Mouse (Mus musculus) gastrocnemius, postnatal 25 days (tissue): ENCODE measurements around the gene A530084C06Rik. TPM values are rescaled to one million over a fixed set of nuclear protein-coding genes. Genes with fewer than 3 reads are reported as not detected.
A peak's percentile ranks its signal among the peaks of the same experiment; 100 is the strongest.

ENCODE experiments used
- DNase-seq: peaks from one replicate; pipeline ENCODE4 v3.0.0; 2022
- long read RNA-seq, 2 experiments: library from polyadenylated mRNA; stranded (forward); transcript quantifications; one replicate each; pipeline ENCODE4 v2.0.0; 2021
- total RNA-seq, 2 experiments: library from RNA; stranded (reverse); gene quantifications; 1 replicate in 1 of 2; 2 replicates in 1 of 2; pipeline ENCODE4 v1.2.3; 2021

The A530084C06Rik gene
- total RNA-seq, result not detected
- long read RNA-seq, experiment 1, result 0 reads
- long read RNA-seq, experiment 2, result 0 reads

DNA sequence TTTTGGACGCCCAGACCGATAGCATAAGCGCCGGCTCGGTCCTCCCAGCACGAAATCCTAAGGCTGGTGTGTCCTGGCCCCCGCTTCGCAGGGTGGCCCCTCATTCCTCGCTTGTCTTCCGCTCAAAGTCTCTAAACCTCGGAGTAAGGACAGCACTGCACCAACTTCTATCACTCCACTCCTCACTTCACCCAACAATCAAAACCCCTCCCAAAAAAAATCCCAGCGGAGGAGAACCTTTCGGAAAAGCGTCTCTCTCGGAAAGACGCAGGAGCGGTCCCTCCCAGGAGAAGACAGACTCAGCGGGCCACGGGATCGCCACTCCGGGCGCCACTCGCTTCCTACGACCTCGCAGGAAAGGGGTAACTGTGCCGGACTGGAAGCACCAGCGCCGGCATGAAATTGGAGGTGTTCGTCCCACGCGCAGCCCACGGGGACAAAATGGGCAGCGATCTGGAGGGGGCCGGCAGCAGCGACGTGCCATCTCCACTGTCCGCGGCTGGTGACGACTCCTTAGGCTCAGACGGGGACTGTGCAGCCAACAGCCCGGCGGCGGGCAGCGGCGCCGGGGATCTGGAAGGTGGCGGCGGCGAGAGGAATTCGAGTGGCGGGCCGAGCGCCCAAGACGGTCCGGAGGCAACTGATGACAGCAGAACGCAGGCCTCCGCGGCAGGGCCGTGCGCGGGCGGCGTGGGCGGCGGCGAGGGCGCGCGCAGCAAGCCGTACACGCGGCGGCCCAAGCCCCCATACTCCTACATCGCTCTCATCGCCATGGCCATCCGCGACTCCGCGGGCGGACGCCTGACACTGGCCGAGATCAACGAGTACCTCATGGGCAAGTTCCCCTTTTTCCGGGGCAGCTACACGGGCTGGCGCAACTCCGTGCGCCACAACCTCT lies at the start of gene A530084C06Rik:
Gene A530084C06Rik (minus strand): TSS at position 813 of the 898 bp plus-strand sequence.
- DNase-seq, result no peak

DNA sequence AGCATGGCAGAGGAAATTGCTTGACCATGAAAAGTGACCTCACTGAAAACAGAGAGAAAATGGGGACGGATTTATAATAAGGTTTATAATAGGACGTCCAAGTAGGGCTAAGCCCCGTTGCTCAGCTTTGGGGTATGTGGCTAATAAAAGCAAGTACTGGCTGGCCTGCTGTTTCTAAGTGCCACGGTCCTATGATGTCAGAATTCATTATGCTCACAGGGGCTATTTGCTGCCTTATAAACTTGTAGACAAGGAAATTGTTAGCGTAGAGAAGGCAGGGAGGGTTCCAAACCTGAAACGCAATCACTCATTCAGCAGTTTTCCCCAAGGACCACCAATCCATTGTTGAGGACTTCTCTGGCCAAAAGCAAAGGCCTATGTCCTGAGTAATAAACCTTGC lies 44.8 kb upstream of the A530084C06Rik start:
- no peak for DNase-seq

DNA sequence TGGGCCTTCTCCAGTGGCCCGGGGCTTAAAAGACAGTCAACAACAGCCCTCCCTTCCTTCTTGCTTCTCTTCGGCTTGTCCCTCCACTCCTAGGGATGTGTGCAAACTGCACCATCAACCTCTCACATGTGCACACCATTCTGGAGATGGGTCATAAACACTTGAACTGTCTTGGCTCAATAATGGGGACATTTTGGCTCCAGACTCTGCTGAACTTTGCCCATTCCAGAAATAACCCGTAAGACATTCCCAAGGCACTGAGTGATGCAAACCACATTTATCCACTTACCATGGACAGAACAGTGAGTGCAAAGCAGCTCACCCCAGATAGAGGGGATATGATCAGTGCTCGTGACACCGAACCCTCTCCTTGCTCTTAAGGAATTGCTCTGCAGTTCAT lies 40.4 kb upstream of the A530084C06Rik start:
- DNase-seq, result peak; percentile 15

DNA sequence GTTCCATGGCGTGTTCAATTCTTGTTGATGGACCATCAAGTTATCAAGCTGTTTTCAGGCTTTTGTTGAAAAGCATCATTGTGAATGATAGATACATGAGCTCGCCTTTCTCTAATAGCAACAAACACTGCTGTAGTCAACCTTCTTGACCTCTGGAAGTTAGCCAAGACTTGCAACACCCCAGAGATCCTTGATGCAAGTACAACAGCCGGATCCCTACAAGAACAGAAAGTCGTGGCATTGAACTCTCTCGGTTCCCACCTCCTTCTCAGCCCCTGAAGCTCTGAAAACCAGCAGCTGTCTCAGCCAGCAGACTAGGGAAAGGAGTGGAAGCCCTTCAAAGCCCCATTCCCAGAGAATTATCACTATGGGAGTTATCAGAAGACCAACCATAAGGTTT lies 28.2 kb upstream of the A530084C06Rik start:
- no peak for DNase-seq

DNA sequence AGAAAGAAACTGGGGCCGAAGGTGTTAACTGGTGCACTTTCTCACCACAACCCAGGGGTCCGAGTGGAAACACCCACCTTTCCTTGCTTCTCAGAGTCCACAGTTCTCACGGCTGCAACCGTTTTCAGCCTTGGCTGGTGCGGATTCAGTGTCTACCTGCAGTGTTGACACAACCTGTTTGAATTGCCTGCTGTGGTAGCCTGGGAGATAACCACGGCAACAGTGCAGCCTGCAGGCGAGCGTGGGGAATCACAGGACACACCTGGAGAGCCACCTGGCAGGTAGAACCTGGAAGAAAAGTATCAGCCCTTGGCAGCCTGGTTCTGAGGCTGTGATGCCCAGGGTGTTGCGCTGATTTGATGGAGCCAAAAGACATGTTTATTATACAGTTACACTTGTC lies 20.7 kb upstream of the A530084C06Rik start:
- DNase-seq, result no peak

DNA sequence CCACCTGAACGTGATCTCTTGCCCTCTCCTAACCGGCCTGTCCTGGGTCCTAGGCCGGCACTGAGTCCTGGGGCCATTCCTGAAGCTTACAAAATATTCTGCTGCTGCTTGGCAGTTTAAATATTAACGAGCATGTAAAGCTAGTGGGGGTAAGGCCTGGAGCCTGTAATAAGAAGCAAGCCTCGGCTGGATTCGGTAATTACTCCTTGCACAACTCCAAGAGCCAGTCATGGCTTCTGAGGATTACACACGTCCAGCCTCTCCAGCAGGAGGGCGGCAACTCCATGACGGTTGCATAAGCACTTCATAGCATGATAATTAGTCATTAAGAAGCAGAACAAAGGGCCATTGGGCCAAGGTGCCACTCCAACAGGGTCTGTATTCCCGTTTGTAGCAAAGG lies 19.3 kb upstream of the A530084C06Rik start:
- no peak for DNase-seq

DNA sequence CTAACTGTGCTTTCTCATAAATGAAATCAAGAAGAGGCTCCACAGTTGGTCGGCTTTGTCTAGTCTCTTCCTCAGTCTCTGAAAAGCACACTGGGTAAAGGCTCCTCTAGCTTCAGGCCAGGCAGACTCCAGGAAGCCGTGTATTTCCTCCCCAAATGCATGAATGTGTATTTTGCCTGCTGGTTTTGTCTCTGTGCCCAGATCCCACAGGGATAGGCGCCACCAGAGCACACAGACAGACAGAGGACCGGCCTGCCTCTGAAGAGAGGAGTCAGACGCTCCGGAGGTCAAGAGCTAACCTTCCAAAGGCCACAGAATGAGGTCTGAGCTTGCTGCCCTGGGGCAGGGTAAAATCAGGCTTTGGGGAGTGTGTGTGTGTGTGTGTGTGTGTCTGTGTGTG lies 18.4 kb upstream of the A530084C06Rik start:
- no peak for DNase-seq

DNA sequence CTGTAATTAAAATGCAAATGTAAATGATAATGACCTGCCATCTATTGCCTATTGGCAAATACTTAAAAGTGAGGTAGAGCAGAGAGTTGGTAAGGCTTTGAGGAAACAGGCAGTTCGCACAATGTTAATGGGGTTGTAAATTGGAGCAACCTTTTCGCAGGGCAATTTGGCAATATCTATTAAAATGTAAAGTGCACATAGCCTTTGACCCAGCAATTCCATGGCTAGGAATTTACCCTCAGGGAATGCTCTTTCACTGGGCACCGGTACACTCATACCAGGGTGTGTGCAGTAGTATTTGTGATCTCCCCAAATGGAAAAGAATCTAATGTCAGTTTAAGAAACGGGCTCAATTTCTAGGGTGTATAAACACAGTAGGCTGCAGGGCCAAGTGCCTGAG lies 17.6 kb upstream of the A530084C06Rik start:
- DNase-seq, result no peak

DNA sequence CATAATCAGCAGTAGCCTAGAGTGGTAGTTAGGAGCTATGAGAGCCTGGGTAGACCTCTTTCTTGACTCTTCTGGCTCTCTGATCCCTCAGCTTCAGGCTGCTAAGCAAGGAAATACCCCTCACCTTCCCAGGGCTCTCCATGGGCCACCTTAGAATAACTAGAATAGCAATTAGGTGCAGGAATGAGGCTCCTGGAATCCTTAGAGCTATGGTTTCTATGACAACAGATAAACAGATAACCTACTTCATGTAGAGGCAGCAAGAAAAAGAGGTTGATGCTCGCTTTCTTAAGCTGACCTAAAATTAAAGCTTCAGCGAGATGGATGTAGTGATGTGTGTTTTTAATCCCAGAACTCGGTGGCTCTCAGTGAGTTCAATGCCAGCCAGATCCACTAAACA lies 15.5 kb upstream of the A530084C06Rik start:
- DNase-seq, result no peak

DNA sequence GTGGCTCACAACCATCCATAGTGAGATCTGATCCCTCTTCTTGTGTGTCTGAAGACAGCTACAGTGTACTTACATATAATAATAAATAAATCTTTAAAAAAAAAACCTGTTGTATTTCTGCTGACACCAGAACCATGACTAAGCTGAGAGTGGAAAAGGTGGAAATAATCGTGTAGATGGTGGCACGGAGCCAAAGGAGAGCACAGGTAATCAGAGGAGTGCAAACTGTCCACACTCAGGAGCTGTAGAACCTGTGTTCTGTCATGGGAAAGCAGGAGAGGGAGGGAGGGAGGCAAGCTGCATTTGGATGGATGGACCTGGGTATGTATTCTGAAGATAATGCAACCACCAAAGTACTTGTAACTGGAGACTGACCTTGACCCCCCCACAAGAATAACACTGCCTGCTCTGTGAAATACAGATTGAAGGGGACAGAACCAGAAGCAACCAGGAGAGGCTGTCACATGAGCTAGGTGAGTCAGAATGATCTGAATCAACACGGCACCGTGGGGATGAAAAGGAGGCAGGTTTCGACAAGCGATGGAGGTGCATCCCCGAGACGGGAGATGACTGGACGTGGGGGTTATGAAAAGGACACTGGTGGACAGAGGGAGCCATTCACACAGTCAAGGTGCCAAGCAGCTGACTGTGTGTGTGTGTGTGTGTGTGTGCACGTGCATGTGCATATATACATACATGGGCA lies 13.8 kb upstream of the A530084C06Rik start:
- DNase-seq, result no peak

DNA sequence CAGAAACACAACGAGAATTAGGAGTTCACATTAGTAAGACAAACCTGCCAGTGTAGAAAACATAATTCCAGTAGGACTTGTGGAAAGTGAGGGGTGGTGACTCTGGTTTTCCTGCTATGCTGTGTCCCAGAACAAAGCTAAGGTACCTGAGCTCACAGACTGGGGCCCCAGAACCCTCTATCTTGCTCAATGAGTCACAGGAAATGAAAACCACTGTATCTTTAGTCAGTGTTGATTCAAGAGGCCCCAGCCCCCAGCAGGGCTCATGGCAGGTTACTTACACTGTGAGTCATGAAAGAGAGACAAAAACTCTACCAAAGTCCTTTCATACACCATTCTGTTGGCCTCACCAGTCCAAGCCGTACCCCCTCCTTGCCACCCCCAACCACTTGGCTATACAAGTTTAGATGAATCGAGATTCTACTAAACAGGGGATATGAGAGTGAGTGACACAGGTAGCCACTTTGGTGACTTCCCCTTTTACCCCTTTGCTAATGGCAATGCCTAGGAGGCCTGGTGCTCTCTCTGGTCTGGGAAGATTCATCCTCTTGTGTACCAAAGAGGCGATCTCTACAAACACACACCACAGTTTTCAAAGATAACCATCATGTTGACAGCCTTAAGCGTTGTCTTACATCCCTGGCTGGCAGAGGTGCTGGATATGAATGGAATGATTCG lies 8.6 kb upstream of the A530084C06Rik start:
- DNase-seq, result no peak

DNA sequence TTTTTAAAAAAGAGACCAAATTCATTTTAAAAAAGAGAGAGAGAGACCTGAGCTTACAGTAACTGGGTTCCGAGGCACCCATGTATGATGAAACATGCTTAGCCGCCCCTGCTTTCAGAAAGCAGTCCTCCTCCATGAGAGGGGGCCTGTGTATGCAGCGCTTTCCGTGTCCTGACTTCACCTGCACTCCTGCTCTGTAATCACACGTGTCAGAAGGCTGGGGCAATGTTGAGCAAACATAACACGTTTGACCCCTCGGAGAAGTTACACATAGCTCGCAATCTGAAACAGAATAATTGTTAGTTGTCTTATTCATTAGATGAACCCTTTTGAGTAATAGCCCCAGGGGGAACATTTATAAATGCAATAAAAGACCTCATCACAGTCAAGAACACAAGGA lies 8.0 kb upstream of the A530084C06Rik start:
- DNase-seq, result no peak

DNA sequence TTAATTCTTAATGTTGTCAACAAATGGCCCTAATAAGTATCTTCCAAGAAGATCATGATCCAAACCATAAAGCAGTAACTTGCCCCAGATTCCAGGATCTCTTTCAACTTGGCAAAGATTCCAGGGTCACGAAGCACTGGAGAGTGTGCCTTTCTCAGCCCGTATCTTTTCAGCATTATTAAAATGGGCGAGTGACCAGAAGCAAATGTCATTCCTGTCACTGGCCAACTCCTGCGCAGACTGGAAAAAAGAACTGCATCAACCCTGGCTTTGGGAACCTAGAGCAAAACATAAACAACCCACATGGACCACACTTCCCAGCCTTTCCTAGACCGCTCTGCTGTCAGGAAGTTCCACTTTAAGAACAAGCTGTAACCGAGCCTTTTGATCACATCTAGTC lies 5.3 kb upstream of the A530084C06Rik start:
- DNase-seq, result no peak

DNA sequence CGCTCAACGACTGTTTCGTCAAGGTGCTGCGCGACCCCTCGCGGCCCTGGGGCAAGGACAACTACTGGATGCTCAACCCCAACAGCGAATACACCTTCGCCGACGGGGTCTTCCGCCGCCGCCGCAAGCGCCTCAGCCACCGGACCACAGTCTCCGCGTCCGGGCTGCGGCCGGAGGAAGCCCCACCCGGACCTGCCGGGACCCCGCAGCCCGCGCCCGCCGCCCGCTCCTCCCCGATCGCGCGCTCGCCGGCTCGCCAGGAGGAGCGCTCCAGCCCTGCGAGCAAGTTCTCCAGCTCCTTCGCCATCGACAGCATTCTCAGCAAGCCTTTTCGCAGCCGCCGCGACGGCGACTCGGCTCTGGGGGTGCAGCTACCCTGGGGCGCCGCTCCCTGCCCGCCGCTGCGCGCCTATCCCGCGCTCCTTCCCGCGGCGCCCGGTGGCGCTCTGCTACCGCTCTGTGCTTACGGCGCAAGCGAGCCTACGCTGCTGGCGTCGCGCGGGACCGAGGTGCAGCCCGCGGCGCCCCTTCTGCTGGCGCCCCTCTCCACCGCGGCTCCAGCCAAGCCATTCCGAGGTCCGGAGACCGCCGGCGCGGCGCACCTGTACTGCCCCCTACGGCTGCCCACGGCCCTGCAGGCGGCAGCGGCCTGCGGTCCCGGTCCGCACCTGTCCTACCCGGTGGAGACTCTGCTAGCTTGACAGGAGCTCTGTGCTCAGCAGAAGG lies 449 bp upstream of the A530084C06Rik start:
- peak; percentile 15 for DNase-seq

DNA sequence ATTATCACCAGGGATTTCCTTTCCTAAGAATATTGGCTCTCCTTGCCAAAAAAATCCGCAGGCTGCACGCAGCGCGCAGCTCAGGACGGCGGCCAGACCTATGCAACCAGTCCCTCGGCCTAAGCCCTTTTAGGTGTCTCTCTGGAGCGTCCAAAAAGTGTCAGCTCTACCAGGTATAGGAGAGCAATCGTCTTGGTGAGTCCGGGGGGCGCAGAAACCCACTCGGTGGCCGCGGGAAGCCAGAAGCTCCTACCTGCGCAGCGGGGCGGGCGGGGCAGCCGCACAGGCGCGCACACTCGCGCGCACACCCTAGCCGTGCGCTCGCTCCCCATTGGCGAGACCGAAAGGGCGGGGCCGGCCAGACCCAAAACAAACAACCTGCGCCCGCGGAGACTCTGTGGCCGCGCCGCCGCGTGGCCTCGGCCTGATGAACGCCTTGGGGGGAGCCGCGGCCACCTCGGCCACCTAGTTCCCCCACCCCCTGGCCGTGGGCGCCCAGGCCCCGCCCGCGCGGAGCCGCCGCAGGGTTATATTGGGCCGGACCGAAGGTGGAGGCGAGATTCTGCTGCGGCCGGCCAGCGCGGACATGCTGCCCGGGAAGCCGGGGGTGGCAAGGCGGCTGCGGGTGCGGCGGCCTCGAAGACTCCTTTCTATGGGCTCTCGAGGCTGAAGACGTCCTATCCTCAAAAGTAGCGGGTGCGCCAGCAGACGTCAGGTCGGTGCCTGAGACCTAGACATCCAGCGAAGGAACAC lies 1.2 kb downstream of the A530084C06Rik start:
- DNase-seq, result peak; percentile 8

DNA sequence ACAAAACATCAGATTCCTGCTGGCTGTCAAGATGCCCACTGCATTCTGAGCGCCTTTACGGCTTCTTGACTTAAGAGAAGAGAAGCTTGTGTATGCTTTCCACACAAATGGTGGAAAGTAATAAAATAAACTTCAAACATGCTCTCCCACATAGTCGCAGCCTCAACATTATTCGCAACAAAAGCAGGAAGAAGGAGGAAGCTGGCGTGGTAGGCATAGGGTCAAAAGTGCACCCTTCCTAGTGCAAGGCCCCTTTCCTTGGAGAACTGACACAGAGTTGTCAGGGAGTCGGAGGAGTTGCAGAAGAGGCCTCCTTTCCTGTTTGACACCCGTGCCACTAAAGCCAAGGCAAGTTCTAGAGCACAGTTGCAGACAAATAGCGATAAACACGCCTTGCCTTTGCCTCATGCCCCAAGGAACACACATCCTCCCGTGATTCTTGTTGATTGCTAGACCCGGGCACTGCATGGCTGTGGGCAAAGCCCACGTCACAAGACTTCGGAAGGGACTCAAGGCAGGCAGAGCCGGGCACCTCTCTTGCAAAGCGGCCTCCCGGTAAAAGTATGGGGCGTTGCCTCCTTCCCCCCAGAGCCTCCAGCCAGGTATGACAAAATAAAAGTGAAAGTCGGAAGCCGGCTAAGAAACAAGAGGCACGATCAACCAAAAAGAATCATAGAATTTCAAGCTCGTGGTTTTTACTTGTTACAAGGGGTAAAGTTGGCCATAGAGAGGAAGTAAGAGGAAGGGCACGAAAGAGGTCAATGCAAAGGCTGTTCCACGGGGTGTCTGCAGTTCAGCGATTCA lies 2.0 kb downstream of the A530084C06Rik start:
- DNase-seq, result no peak

DNA sequence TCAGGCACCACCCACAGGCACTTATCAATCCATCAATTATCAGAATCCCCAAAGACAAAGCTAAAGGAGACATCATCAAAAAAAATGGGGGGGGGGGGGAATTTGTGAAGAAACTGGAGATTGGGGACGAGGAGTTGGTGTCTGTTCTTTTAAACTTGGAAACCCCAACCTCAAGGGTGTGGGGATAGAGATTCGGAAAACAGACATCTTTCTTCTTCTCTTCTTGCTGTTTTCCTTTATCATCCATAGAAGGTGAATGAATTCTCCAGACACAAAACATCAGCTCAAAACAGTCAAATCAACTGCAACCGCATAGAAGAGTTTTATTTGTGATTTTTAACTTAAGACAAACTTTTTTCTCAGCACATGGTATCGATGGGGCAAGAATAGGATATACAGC lies 3.3 kb downstream of the A530084C06Rik start, which contains the start of gene Foxq1:
Gene Foxq1 (plus strand): TSS at position 301 of the 400 bp plus-strand sequence.
- no peak for DNase-seq

DNA sequence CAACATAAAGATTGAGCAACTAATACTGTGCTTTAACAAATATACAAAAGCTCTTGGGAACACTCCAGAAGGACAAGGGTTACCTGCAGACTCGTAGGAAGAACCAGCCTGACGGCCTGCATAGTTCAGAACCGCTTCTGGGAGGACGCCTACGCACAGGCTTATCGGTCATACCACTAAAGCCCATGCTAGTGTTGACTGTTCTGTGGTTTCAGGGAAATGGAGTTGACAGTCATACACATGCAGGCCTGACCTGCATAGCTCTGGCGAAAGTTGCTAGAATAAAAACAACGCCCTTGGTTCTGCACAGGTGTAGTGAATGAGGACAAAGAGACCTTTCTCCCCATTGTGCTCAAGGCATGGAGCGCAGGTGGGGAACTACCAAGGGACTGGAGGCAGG lies 11.5 kb downstream of the A530084C06Rik start:
- DNase-seq, result no peak

DNA sequence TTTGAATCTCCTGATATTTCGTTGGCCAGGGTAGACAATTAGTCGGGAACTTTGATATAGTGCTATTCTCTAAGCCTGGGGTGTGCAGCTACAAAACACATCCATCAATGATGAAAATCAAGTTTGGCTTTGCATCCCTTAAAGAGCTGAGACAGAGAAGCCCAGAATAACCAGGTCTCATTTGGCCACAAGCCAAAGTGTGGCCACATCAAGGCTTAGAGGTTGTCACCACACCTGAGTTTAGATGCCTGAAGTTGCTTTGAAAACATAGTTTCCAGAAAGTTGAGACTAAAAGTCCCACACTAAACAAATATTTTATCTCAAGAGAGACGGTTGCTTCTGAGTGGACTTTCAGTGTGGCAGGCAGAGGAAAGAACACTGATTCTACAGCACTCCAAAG lies 11.9 kb downstream of the A530084C06Rik start:
- DNase-seq, result no peak

DNA sequence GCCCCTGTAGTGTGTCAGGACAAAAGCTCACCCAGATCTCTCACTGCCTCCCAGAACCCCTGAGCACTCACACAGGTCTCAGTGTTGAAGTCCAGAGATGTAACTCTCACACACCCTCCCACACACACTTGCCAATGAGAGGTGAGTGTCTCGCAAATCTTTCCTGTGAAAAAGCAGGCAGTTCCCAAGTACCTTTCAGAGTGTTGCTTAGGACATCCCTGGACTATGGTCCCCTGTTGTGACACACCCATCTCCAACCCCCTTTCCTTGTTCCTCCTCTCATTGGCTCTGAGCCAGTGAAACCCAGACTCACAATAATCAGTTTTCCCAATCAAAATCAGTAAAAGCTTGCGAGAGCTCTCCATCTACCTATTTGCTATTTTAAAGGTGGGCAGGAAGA lies 12.3 kb downstream of the A530084C06Rik start:
- no peak for DNase-seq
